Mouse (Mus musculus) limb, embryonic 10.5 days (tissue): ENCODE measurements at regions not wholly inside any gene's neighbourhood (a gene's known extent, or its start where the extent isn't known, plus 50 kb on each side); places are given as distances from the start of the nearest gene placed in this dataset.

ENCODE experiments used
- DNase-seq: peaks from one replicate; pipeline ENCODE4 v3.0.0-alpha.2; 2017; ENCODE audit warnings: low spot score
- H3K27ac ChIP-seq: fragments of 300-500 bp; sonication (generic); 2 replicates; pipeline ENCODE4 v1.5.1; 2016; ENCODE audit warnings: mild to moderate bottlenecking
- H3K27me3 ChIP-seq: fragments of 300-500 bp; sonication (generic); 2 replicates; pipeline ENCODE4 v1.6.1; 2016; ENCODE audit warnings: low read depth, mild to moderate bottlenecking; ENCODE audit not compliant: poor library complexity, severe bottlenecking
- H3K36me3 ChIP-seq: fragments of 300-500 bp; sonication (generic); 2 replicates; pipeline ENCODE4 v1.6.1; 2016; ENCODE audit warnings: mild to moderate bottlenecking, moderate library complexity
- H3K4me1 ChIP-seq: fragments of 300-500 bp; sonication (generic); 2 replicates; pipeline ENCODE4 v1.6.1; 2016
- H3K4me3 ChIP-seq: fragments of 300-500 bp; sonication (generic); 2 replicates; pipeline ENCODE4 v1.5.1; 2016; ENCODE audit warnings: mild to moderate bottlenecking, moderate library complexity
- H3K9me3 ChIP-seq: fragments of 300-500 bp; sonication (generic); replicated peaks from 2 replicates; pipeline ENCODE4 v1.6.1; 2016; ENCODE audit warnings: mild to moderate bottlenecking
- WGBS: fragments of 180-500 bp; shearing (Covaris S2); methylation state at CpG from one replicate; pipeline ENCODE4 v1.1.7; 2016; 5-methylcytosine and 5-hydroxymethylcytosine counted together

DNA sequence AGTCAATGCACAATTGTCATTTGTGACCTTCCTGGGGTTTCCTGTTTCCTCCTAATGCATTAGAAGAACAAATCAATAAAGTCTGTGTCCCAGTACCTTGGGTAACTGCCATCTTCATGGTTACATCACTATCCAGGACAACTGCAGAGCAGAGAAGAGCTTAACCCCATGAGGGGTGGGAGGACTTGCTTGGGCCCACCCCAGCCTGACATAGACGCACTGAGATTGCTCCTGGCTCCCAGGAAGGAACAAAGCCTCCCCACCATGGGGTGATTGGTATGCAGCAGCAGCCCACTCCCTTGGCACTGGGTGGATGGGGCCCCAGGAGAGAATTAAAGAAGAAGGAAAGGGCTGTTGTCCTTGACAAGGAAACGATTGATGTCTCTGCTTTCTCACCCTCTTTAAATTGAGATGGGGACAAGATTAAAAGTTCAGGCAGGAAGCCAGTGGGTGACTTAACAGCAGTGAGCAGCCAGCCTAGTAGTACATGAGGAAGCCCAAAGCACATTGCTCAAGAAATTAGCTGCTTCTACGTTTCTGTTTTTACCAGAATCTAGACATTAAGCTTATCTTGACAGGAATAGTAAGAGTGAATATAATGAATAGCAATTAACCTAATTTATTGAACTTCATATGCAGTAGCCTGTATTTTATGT lies 307.7 kb upstream of the Zfp462 start:
- no peaks in the 10 kb centered on the region; the same call in 1 of the 2 replicates for H3K4me1 ChIP-seq
- H3K4me3 ChIP-seq: no peak overlapping the region
- no peak for DNase-seq
- H3K36me3 ChIP-seq: no peaks in the 10 kb centered on the region
- WGBS: 25% methylated on average over 3 of the region's 3 CpGs
- H3K9me3 ChIP-seq: no peaks in the 10 kb centered on the region
- H3K27ac ChIP-seq: no peak overlapping the region
- H3K27me3 ChIP-seq: no peaks in the 10 kb centered on the region

DNA sequence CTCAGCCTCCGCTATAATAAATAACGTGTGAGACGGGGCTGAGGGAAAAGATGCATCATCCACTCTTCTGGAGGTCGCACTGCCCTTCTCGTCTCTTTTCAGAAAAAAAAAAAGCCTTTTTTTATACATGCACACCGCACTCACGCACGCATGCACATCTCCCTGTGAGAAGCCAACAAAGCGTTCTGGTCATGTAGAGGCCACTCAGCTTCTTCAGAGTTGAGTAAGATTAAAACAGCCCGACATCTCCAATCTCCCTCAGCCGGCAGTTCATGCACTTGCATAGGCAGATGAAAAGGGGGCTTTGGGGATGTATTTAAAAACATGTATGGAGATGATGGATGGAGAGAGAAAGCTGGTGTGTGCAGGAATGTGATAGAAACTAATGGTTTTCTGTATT lies 298.8 kb upstream of the Zfp462 start:
- no peak for DNase-seq
- Histone ChIP-seq H3K27me3 (no peaks in the 10 kb centered on the region), H3K27ac (no peak overlapping the region), H3K36me3 (no peaks in the 10 kb centered on the region), H3K4me1 (no peaks in the 10 kb centered on the region), H3K9me3 (no peaks in the 10 kb centered on the region), H3K4me3 (no peak overlapping the region)
- 86% methylated on average over 11 of the region's 11 CpGs for WGBS

DNA sequence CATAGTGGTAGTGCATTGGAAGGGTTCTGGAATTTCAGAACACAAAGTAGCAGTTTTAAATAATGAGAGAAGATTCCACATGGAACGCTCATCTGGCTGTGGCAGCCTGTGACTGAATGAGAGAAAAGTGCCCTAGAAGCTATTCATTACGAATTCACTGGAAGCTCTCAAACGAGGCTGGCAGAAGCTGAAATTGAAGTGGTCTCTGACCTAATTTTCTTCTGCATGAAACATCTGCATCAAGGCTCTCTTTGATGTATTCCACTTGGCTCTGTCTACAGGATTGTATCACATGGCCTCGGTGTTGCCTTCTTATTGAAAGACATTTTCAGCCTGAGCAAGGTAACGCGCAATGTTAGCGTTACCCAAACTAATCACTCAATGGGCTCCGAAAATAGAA lies 298.4 kb upstream of the Zfp462 start:
- Histone ChIP-seq H3K27ac (no peak overlapping the region), H3K4me3 (no peak overlapping the region), H3K9me3 (no peaks in the 10 kb centered on the region), H3K36me3 (no peaks in the 10 kb centered on the region), H3K4me1 (0 out of 2 replicates have a peak, but pooled peaks cover under 1% of the 10 kb centered on the region), H3K27me3 (no peaks in the 10 kb centered on the region)
- 81% methylated on average over 8 of the region's 8 CpGs for WGBS
- DNase-seq: no peak

DNA sequence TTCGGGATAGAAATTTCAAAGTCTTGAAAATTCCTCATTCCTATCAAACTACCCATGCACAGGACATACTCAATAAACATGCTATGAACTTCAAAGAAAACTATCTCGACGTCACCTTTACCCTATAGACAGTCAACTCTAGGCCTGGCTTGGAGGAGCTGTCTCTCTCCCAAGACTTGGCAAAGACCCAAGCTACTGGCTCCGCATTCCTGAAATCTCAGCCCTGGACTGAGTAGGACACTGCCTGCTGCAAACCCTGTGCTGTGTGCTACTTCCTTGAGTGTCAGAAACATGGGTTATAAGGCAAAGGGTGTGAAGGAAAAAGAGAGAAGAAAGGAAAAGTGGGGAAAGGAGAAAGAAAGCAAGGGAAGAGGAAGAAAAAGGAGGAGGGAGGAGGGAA lies 296.6 kb upstream of the Zfp462 start:
- Histone ChIP-seq H3K9me3 (no peaks in the 10 kb centered on the region), H3K27me3 (no peaks in the 10 kb centered on the region), H3K27ac (no peak overlapping the region), H3K36me3 (no peaks in the 10 kb centered on the region), H3K4me1 (peaks cover 18% of the 10 kb centered on the region), H3K4me3 (no peak overlapping the region)
- no peak for DNase-seq
- 91% methylated on average over 4 of the region's 4 CpGs for WGBS

DNA sequence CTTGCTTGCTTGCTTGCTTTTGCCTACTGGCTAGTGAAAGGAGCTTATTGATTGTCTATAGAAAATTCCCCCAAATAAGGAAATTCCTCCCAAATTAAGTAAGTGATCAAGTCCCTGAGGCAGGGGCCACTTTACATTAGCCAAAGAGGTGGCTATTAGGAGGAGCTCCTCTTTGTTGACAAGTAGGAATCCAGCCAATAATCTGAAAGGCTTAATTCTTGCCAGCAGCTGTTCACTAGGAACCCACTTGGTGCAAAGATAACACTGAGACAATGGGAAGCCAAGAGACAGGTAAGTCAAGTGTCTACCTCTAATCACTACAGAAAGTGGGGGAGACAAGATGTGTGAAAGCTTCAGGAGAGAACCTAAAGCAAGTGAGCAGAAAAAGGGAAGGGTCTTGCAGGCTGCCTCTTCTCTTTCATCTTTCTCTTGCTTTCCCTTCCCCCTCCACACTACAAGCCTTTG lies 293.2 kb upstream of the Zfp462 start:
- Histone ChIP-seq H3K27me3 (no peaks in the 10 kb centered on the region), H3K4me1 (peaks cover 21% of the 10 kb centered on the region), H3K4me3 (no peak overlapping the region), H3K9me3 (no peaks in the 10 kb centered on the region), H3K36me3 (no peaks in the 10 kb centered on the region), H3K27ac (peak overlapping the region; percentile 79)
- no peak for DNase-seq

DNA sequence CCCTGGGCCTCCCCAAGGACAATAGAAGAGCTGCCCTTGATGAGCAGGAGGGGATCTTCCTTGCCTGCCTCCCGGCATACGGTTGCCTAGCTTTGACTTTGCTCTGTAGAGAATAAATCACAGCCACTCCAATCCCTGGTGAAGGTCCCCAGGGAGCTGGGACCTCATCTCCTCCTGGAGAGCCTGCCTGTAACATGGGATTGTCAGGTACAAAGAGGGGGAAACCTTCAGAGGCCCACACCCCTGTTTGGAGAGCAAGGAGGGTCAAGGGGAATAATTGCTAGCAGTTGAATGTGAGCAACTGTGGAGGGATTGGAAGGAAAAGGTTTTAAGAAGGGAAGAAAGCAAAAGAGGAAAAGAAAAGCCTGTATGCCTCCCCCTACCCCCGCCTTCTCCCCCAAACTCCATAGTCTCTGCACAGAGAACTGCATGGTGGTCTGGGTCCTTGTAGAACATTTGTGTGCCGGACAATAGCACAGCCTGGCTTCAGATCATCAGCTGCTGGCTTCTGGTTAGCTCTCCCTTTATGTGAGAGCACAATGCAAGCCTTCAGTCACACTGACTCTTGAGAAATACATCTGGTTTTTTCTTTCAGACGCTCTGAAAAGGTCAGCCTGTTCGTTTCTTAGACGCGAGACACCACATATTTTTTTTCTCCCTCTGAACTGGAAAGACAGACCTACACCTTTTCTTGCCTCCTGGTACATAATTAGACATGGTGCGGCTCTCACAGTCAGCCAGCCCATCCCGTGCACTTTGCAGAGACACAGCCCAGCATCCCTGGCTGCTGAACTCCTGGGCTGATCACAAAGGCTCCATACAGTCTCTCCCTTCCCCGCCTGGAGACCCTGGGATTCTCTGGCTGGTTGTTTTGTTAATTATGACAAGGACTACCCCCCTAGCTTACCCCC lies 292.5 kb upstream of the Zfp462 start:
- 59% methylated on average over 11 of the region's 11 CpGs for WGBS
- no peak overlapping the region for H3K4me3 ChIP-seq
- peak; percentile 35 for DNase-seq
- H3K27ac ChIP-seq: peak overlapping the region; percentile 79
- no peaks in the 10 kb centered on the region for H3K9me3 ChIP-seq
- H3K4me1 ChIP-seq: peaks cover 21% of the 10 kb centered on the region
- H3K27me3 ChIP-seq: no peaks in the 10 kb centered on the region
- H3K36me3 ChIP-seq: no peaks in the 10 kb centered on the region

DNA sequence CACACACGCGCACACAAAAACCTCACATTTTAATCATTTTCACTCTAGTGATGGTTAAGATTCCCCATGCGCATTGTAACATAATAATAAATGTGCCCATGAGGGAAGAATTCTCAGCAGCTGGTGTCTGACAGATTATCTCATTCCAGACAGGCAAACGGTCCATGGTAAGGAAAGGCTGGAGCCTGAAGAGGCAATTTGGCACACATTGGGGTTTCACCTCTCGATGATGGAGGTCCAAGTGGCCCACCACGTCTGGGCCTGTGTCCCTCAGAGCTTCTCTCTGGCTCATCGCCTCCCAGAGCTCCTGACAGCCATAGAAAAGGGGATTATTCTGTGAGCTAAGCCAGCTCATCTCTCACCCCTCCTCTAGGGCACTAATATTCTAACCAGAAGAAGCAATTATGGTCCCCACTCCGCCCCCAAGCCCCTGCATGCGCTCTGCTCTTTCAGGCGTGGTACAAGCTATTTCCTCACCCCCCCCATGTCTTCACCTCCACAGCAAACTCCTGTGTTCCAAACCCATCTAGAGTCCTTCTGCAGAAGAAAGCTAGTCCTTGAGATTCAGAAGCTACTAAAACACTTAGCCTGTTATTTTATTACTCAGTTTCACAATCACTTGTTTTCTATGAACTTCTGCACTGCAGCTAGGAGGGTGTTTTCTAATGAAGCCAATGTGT lies 291.6 kb upstream of the Zfp462 start:
- Histone ChIP-seq H3K4me1 (peaks cover 21% of the 10 kb centered on the region), H3K4me3 (no peak overlapping the region), H3K27ac (peak overlapping the region; percentile 79; the same call in 1 of the 2 replicates), H3K9me3 (no peaks in the 10 kb centered on the region), H3K27me3 (no peaks in the 10 kb centered on the region), H3K36me3 (no peaks in the 10 kb centered on the region)
- WGBS: 82% methylated on average over 10 of the region's 10 CpGs
- peak; percentile 19 for DNase-seq
